Mouse (Mus musculus): Measurements from ENCODE around the gene Rad18. TPM values are rescaled to one million over a fixed set of nuclear protein-coding genes. Genes with fewer than 3 reads are reported as not detected.
"Not testable (repeated sequence)": the region's sequence is repeated elsewhere in the genome, so short reads cannot be mapped to it uniquely, and the experiment has no call there.

Rad18 gene
- total and polyA plus RNA-seq, 2 experiments from 2014 or later: 9.1 to 12.9 TPM

GRCm38 (mm10) chr6:112717168-112717567, 20.7 kb upstream of the Rad18 start:
- DNase-seq: peak; percentile 66
- ATAC-seq: peak; percentile 80
- peak; percentile 78 for TF ChIP-seq CTCF (IDR thresholded peaks at IDR 0.05; ENCODE audit: low read depth)

GRCm38 (mm10) chr6:112713951-112714350, 17.5 kb upstream of the Rad18 start:
- no peak for TF ChIP-seq CTCF (IDR thresholded peaks at IDR 0.05; ENCODE audit: low read depth)
- no peak for DNase-seq
- Histone ChIP-seq H3K36me3 (ENCODE audit: insufficient read depth) (no peaks in the 10 kb centered on the region; the same call in 1 of the 2 replicates), H3K27ac (ENCODE audit: low read depth, low read length) (no peak overlapping the region), H3K4me1 (ENCODE audit: insufficient read depth) (no peaks in the 10 kb centered on the region), H3K9ac (no peak overlapping the region), H3K9me3 (ENCODE audit: low read length) (no peaks in the 10 kb centered on the region), H3K4me2 (ENCODE audit: low read depth) (no peak overlapping the region), H3K4me3 (ENCODE audit: low read depth, low read length) (no peak overlapping the region), H3K27me3 (ENCODE audit: insufficient read depth, low read length) (no peaks in the 10 kb centered on the region)
- ATAC-seq: no peak
- WGBS: 81% methylated on average over 3 of the region's 3 CpGs

More at GRCm38 (mm10) chr6:112717168-112717567, 20.7 kb upstream of the Rad18 start:
- 53% methylated on average over 5 of the region's 5 CpGs for WGBS
- H3K4me3 ChIP-seq (ENCODE audit: low read depth, low read length): no peak overlapping the region
- H3K9ac ChIP-seq: no peak overlapping the region
- peaks cover 10% of the 10 kb centered on the region for H3K36me3 ChIP-seq (ENCODE audit: insufficient read depth)
- no peaks in the 10 kb centered on the region for H3K27me3 ChIP-seq (ENCODE audit: insufficient read depth, low read length)
- H3K4me1 ChIP-seq (ENCODE audit: insufficient read depth): no peaks in the 10 kb centered on the region
- H3K9me3 ChIP-seq (ENCODE audit: low read length): no peaks in the 10 kb centered on the region
- H3K27ac ChIP-seq (ENCODE audit: low read depth, low read length): no peak overlapping the region
- no peak overlapping the region for H3K4me2 ChIP-seq (ENCODE audit: low read depth)

- not testable (repeated sequence) for H3K9ac ChIP-seq; H3K4me1 ChIP-seq (ENCODE audit: insufficient read depth); ATAC-seq; H3K27ac ChIP-seq (ENCODE audit: low read depth, low read length); H3K9me3 ChIP-seq (ENCODE audit: low read length); H3K4me2 ChIP-seq (ENCODE audit: low read depth); H3K4me3 ChIP-seq (ENCODE audit: low read depth, low read length); H3K27me3 ChIP-seq (ENCODE audit: insufficient read depth, low read length); H3K36me3 ChIP-seq (ENCODE audit: insufficient read depth); DNase-seq
- WGBS: 90% methylated on average over 4 of the region's 4 CpGs
Observed at GRCm38 (mm10) chr6:112702296-112702695, 5.8 kb upstream of the Rad18 start.

DNA sequence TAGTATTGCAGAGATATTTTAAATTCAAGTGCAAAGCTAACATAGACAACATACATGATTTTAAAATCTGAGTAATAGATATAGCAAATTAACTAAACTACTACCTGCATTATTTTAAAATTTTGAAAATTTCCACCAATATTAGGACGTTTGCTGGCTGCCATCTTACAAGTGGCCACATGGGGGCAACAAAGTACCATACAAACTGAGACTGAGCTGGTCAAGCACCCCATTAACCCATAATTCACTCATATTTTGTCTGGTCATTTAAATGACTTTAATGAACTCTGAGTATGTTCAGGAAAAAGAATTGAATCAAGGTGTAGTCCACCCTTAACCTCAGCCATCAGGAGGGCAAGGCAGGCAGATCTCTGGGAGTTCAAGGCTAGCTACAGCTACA, 3.9 kb upstream of the Rad18 start:
- Histone ChIP-seq H3K4me1 (ENCODE audit: insufficient read depth) (no peaks in the 10 kb centered on the region), H3K4me2 (ENCODE audit: low read depth) (no peak overlapping the region), H3K27ac (ENCODE audit: low read depth, low read length) (no peak overlapping the region), H3K36me3 (ENCODE audit: insufficient read depth) (no peaks in the 10 kb centered on the region), H3K9ac (no peak overlapping the region), H3K27me3 (ENCODE audit: insufficient read depth, low read length) (no peaks in the 10 kb centered on the region), H3K9me3 (ENCODE audit: low read length) (no peaks in the 10 kb centered on the region), H3K4me3 (ENCODE audit: low read depth, low read length) (no peak overlapping the region)
- ATAC-seq (no peak), DNase-seq (peak; percentile 73)
- WGBS: 0% methylated on average over 1 of the region's 1 CpGs
- peak; percentile 90 for TF ChIP-seq CTCF (IDR thresholded peaks at IDR 0.05; ENCODE audit: low read depth)

DNA sequence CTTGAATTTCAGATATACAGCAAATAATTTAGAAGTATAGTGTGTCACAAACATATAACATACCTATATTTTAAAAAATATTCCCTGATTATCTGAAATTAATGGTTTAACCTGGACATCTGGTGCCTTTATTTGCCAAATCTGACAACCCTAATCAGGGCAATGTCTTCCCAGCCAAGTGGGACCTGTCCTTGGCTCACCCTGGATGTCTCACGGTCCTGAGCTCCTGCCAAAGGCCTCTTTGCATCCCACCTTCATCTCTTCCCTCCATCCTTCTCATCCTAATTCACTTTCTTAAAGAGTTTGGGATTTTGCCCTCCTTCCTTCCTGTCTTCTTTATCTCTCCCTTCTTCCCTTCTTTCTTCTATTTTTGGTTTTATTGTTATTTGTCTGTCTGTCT, 2.6 kb upstream of the Rad18 start:
- H3K9ac ChIP-seq: no peak overlapping the region
- H3K4me2 ChIP-seq (ENCODE audit: low read depth): no peak overlapping the region
- no peak overlapping the region for H3K27ac ChIP-seq (ENCODE audit: low read depth, low read length)
- ATAC-seq (no peak), DNase-seq (no peak)
- H3K27me3 ChIP-seq (ENCODE audit: insufficient read depth, low read length): no peaks in the 10 kb centered on the region
- no peak for TF ChIP-seq CTCF (IDR thresholded peaks at IDR 0.05; ENCODE audit: low read depth)
- no peak overlapping the region for H3K4me3 ChIP-seq (ENCODE audit: low read depth, low read length)
- H3K9me3 ChIP-seq (ENCODE audit: low read length): no peaks in the 10 kb centered on the region
- no peaks in the 10 kb centered on the region for H3K4me1 ChIP-seq (ENCODE audit: insufficient read depth)
- 68% methylated on average over 1 of the region's 1 CpGs for WGBS
- no peaks in the 10 kb centered on the region for H3K36me3 ChIP-seq (ENCODE audit: insufficient read depth)

DNA sequence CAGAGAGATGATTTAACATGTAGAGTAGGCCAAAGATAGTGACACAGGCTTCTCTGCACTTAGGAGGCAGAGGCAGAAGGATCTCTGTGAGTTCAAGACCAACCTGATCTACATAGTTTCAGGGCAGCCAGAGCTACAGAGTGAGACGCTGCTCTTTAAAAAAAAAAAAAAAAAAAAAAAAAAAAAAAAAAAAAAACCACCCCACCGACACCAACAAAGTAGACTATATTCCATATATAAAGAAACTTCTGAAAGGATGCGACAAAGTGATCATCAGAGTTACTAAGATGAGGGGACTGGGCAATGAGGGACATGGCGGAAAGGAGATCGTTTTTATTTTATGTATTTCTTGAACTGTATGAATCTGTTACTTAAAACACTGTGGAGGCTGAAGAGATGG, 2.0 kb downstream of the Rad18 start:
- TF ChIP-seq CTCF (IDR thresholded peaks at IDR 0.05; ENCODE audit: low read depth): no peak
- no peak for DNase-seq
- ATAC-seq: no peak
- 94% methylated on average over 5 of the region's 5 CpGs for WGBS
- Histone ChIP-seq H3K9me3 (ENCODE audit: low read length) (no peaks in the 10 kb centered on the region), H3K27me3 (ENCODE audit: insufficient read depth, low read length) (no peaks in the 10 kb centered on the region), H3K4me2 (ENCODE audit: low read depth) (no peak overlapping the region), H3K9ac (no peak overlapping the region), H3K27ac (ENCODE audit: low read depth, low read length) (no peak overlapping the region), H3K36me3 (ENCODE audit: insufficient read depth) (no peaks in the 10 kb centered on the region), H3K4me1 (ENCODE audit: insufficient read depth) (no peaks in the 10 kb centered on the region), H3K4me3 (ENCODE audit: low read depth, low read length) (no peak overlapping the region)

DNA sequence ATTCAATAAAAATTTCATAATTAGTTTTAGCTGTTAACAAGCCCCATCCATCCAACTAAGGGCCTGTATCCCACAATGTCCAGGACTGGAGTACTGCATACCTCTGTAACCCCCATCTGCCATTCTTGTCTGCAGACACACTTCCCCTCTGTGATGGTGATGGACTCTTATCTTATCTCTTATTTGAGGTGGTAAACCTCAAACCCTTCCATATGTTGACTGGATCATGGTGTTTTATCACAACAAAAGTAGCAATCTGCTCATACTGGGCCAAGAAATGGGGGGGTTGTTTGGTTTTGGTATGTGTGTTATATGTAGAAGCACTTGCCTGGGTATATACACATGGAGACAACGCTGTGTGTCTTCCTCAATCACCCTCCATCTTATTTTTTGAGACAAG, 5.0 kb downstream of the Rad18 start:
- ATAC-seq (no peak), DNase-seq (no peak)
- H3K27me3 ChIP-seq (ENCODE audit: insufficient read depth, low read length): no peaks in the 10 kb centered on the region
- H3K27ac ChIP-seq (ENCODE audit: low read depth, low read length): no peak overlapping the region
- WGBS: 97% methylated on average over 1 of the region's 1 CpGs
- H3K4me1 ChIP-seq (ENCODE audit: insufficient read depth): no peaks in the 10 kb centered on the region
- no peak for TF ChIP-seq CTCF (IDR thresholded peaks at IDR 0.05; ENCODE audit: low read depth)
- H3K4me2 ChIP-seq (ENCODE audit: low read depth): no peak overlapping the region
- no peaks in the 10 kb centered on the region for H3K36me3 ChIP-seq (ENCODE audit: insufficient read depth)
- H3K9me3 ChIP-seq (ENCODE audit: low read length): no peaks in the 10 kb centered on the region
- H3K9ac ChIP-seq: no peak overlapping the region
- H3K4me3 ChIP-seq (ENCODE audit: low read depth, low read length): no peak overlapping the region

DNA sequence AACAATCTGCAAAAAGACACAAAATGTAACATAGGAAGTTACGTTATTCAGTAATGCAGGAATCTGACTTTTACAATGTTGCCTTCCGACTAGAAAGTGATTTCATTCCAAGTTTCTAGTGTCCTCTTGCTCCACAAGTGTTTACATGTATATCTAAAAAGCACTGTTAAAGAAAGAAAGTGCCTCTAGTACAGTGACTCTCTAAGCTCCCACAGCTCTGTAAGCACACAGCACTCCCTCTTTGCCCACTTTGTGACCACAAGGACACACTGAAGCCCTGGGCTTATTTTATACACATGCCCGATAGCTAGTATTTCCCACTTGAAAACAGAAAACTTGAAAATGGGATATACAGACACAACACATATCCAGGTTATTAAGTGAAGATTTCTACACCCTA, 8.5 kb downstream of the Rad18 start:
- 95% methylated on average over 3 of the region's 3 CpGs for WGBS
- Histone ChIP-seq H3K9me3 (ENCODE audit: low read length) (no peaks in the 10 kb centered on the region), H3K27me3 (ENCODE audit: insufficient read depth, low read length) (no peaks in the 10 kb centered on the region), H3K4me3 (ENCODE audit: low read depth, low read length) (no peak overlapping the region), H3K4me2 (ENCODE audit: low read depth) (no peak overlapping the region), H3K27ac (ENCODE audit: low read depth, low read length) (no peak overlapping the region), H3K4me1 (ENCODE audit: insufficient read depth) (no peaks in the 10 kb centered on the region), H3K9ac (no peak overlapping the region), H3K36me3 (ENCODE audit: insufficient read depth) (no peaks in the 10 kb centered on the region)
- DNase-seq (no peak), ATAC-seq (no peak)
- TF ChIP-seq CTCF (IDR thresholded peaks at IDR 0.05; ENCODE audit: low read depth): no peak
